Mouse (Mus musculus) neural tube, embryonic 11.5 days (tissue): ENCODE results near the gene Acadvl. TPM values are rescaled to one million over a fixed set of nuclear protein-coding genes. Genes with fewer than 3 reads are reported as not detected.
A peak's percentile ranks its signal among the peaks of the same experiment; 100 is the strongest.
"Not testable (repeated sequence)": the region's sequence is repeated elsewhere in the genome, so short reads cannot be mapped to it uniquely, and the experiment has no call there.

ENCODE experiments used
- ATAC-seq: fragments of 200-750 bp; cut with Nextera tagmentation; 2 replicates; pipeline ENCODE4 v1.8.0; 2017; ENCODE audit warnings: moderate number of reproducible peaks, mild to moderate bottlenecking, moderate TSS enrichment, moderate library complexity; ENCODE audit not compliant: insufficient read depth, low FRiP score, low TSS enrichment
- DNase-seq: peaks from one replicate; pipeline ENCODE4 v3.0.0-alpha.2; 2015; ENCODE audit warnings: low spot score
- H3K27ac ChIP-seq: fragments of 300-500 bp; sonication (generic); 2 replicates; pipeline ENCODE4 v1.5.1; 2014; ENCODE audit warnings: low read depth, mild to moderate bottlenecking, low read length
- H3K27me3 ChIP-seq: fragments of 300-500 bp; sonication (generic); 2 replicates; pipeline ENCODE4 v1.6.1; 2014; ENCODE audit warnings: mild to moderate bottlenecking, low read length, mixed read lengths; ENCODE audit not compliant: control insufficient read depth, insufficient read depth
- H3K36me3 ChIP-seq: fragments of 300-500 bp; sonication (generic); 2 replicates; pipeline ENCODE4 v1.6.1; 2014; ENCODE audit warnings: mild to moderate bottlenecking, low read length, moderate library complexity, mixed read lengths; ENCODE audit not compliant: control insufficient read depth, insufficient read depth
- H3K4me1 ChIP-seq: fragments of 300-500 bp; sonication (generic); 2 replicates; pipeline ENCODE4 v1.6.1; 2014; ENCODE audit warnings: low read length, mixed read lengths; ENCODE audit not compliant: control insufficient read depth, insufficient read depth
- H3K4me2 ChIP-seq: fragments of 300-500 bp; sonication (generic); 2 replicates; pipeline ENCODE4 v1.6.1; 2014; ENCODE audit warnings: low read depth, mild to moderate bottlenecking, moderate library complexity
- H3K4me3 ChIP-seq: fragments of 300-500 bp; sonication (generic); 2 replicates; pipeline ENCODE4 v1.5.1; 2014; ENCODE audit warnings: low read depth, low read length
- H3K9ac ChIP-seq: fragments of 300-500 bp; sonication (generic); 2 replicates; pipeline ENCODE4 v1.6.1; 2014; ENCODE audit warnings: mild to moderate bottlenecking, low read length
- H3K9me3 ChIP-seq: fragments of 300-500 bp; sonication (generic); 2 replicates; pipeline ENCODE4 v1.6.1; 2016; ENCODE audit warnings: low read length; ENCODE audit not compliant: control insufficient read depth
- WGBS: fragments of 180-500 bp; shearing (Covaris S2); extraction: QIAGEN DNeasy Blood & Tissue Kit; methylation state at CpG from one replicate; pipeline ENCODE4 v1.1.7; 2014; 5-methylcytosine and 5-hydroxymethylcytosine counted together
- polyA plus RNA-seq: library from polyadenylated mRNA; unstranded; fragments of >200 nt; fragmentation: Nextera tagmentation; extraction: Ambion mirVana; gene quantifications from 2 replicates; pipeline ENCODE4 v1.2.1, GENCODE M21; 2014

Acadvl gene
- polyA plus RNA-seq, 1 experiment from 2014 or later: 54.1 TPM

GRCm38 (mm10) chr11:70016669-70017068, 1.5 kb upstream of the Acadvl start, which contains the start of gene Dlg4:
Gene Dlg4, plus strand, starts transcription at chr11:70016942.
- no peak for ATAC-seq
- no peak for DNase-seq
- peaks cover 20% of the 10 kb centered on the region for H3K4me1 ChIP-seq

GRCm38 (mm10) chr11:70016177-70016576, 966 bp upstream of the Acadvl start:
- WGBS: 81% methylated on average over 2 of the region's 2 CpGs
- H3K27ac ChIP-seq, DNase-seq, H3K27me3 ChIP-seq, H3K4me3 ChIP-seq, H3K9me3 ChIP-seq, H3K9ac ChIP-seq, ATAC-seq, H3K4me2 ChIP-seq: not testable (repeated sequence)
- Histone ChIP-seq H3K36me3 (peaks cover 11% of the 10 kb centered on the region), H3K4me1 (peaks cover 20% of the 10 kb centered on the region)

More at GRCm38 (mm10) chr11:70016669-70017068, 1.5 kb upstream of the Acadvl start, which contains the start of gene Dlg4:
- Histone ChIP-seq H3K9me3 (no peaks in the 10 kb centered on the region), H3K9ac (peak within 1 kb of the TSS; percentile 78; the same call in 1 of the 2 replicates), H3K36me3 (peaks cover 7% of the 10 kb centered on the region), H3K4me3 (peak within 1 kb of the TSS; percentile 67), H3K4me2 (peak within 1 kb of the TSS; percentile 90), H3K27me3 (no peaks in the 10 kb centered on the region), H3K27ac (no peak within 1 kb of the TSS)
- WGBS: 92% methylated on average over 3 of the region's 3 CpGs

- no peaks in the 10 kb centered on the region for H3K27me3 ChIP-seq
- peaks cover 13% of the 10 kb centered on the region for H3K36me3 ChIP-seq
- H3K9ac ChIP-seq: no peak overlapping the region
- no peak overlapping the region for H3K4me3 ChIP-seq
- ATAC-seq: no peak
- peaks cover 20% of the 10 kb centered on the region for H3K4me1 ChIP-seq
- no peaks in the 10 kb centered on the region for H3K9me3 ChIP-seq
- DNase-seq: no peak
- WGBS: 72% methylated on average over 6 of the region's 6 CpGs
- no peak overlapping the region; the same call in 1 of the 2 replicates for H3K4me2 ChIP-seq
- H3K27ac ChIP-seq: no peak overlapping the region
These were observed 466 bp upstream of the Acadvl start for GRCm38 (mm10) chr11:70015677-70016076.

- Histone ChIP-seq H3K9me3 (no peaks in the 10 kb centered on the region), H3K27me3 (no peaks in the 10 kb centered on the region), H3K4me1 (peaks cover 20% of the 10 kb centered on the region), H3K4me3 (0 out of 2 replicates have a peak overlapping the region, but pooled peaks have one; percentile 44), H3K36me3 (peaks cover 22% of the 10 kb centered on the region), H3K9ac (no peak overlapping the region), H3K4me2 (peak overlapping the region; percentile 76; the same call in 1 of the 2 replicates), H3K27ac (no peak overlapping the region)
- no peak for ATAC-seq
- no peak for DNase-seq
- WGBS: 65% methylated on average over 5 of the region's 5 CpGs
These were observed 1.2 kb downstream of the Acadvl start for GRCm38 (mm10) chr11:70014051-70014450.

GRCm38 (mm10) chr11:70013408-70013807, 1.8 kb downstream of the Acadvl start:
- H3K4me1 ChIP-seq: peaks cover 15% of the 10 kb centered on the region
- H3K27ac ChIP-seq: no peak overlapping the region
- no peaks in the 10 kb centered on the region for H3K27me3 ChIP-seq
- H3K9me3 ChIP-seq: no peaks in the 10 kb centered on the region
- H3K4me2 ChIP-seq: no peak overlapping the region
- ATAC-seq (no peak), DNase-seq (no peak)
- WGBS: 95% methylated on average over 3 of the region's 3 CpGs
- H3K36me3 ChIP-seq: peaks cover 29% of the 10 kb centered on the region
- H3K9ac ChIP-seq: no peak overlapping the region
- H3K4me3 ChIP-seq: no peak overlapping the region

- 93% methylated on average over 9 of the region's 9 CpGs for WGBS
- peaks cover 31% of the 10 kb centered on the region for H3K36me3 ChIP-seq
- no peak for DNase-seq
These were observed 2.3 kb downstream of the Acadvl start for GRCm38 (mm10) chr11:70012931-70013330.

GRCm38 (mm10) chr11:70010961-70011360, 4.2 kb downstream of the Acadvl start:
- H3K9me3 ChIP-seq: no peaks in the 10 kb centered on the region
- H3K4me2 ChIP-seq: no peak overlapping the region
- WGBS: 78% methylated on average over 10 of the region's 10 CpGs
- DNase-seq: no peak
- ATAC-seq: no peak
- H3K27ac ChIP-seq: no peak overlapping the region
- peaks cover 7% of the 10 kb centered on the region; the same call in 1 of the 2 replicates for H3K4me1 ChIP-seq
- no peaks in the 10 kb centered on the region for H3K27me3 ChIP-seq
- no peak overlapping the region for H3K4me3 ChIP-seq
- peaks cover 44% of the 10 kb centered on the region for H3K36me3 ChIP-seq
- no peak overlapping the region for H3K9ac ChIP-seq

More at GRCm38 (mm10) chr11:70012931-70013330, 2.3 kb downstream of the Acadvl start:
- Histone ChIP-seq H3K4me3 (no peak overlapping the region), H3K9me3 (no peaks in the 10 kb centered on the region), H3K4me1 (peaks cover 13% of the 10 kb centered on the region; the same call in 1 of the 2 replicates), H3K4me2 (no peak overlapping the region), H3K9ac (no peak overlapping the region), H3K27ac (no peak overlapping the region), H3K27me3 (no peaks in the 10 kb centered on the region)
- ATAC-seq: no peak

- 90% methylated on average over 12 of the region's 12 CpGs for WGBS
- Histone ChIP-seq H3K27ac (no peak overlapping the region), H3K9ac (no peak overlapping the region), H3K36me3 (peaks cover 47% of the 10 kb centered on the region), H3K4me3 (no peak overlapping the region), H3K9me3 (no peaks in the 10 kb centered on the region), H3K27me3 (no peaks in the 10 kb centered on the region), H3K4me2 (no peak overlapping the region), H3K4me1 (peaks cover 7% of the 10 kb centered on the region; the same call in 1 of the 2 replicates)
- ATAC-seq (no peak), DNase-seq (no peak)
These were observed 4.7 kb downstream of the Acadvl start for GRCm38 (mm10) chr11:70010548-70010947.

- DNase-seq: no peak
- Histone ChIP-seq H3K4me3 (no peak overlapping the region), H3K4me2 (no peak overlapping the region), H3K27ac (no peak overlapping the region), H3K9ac (no peak overlapping the region), H3K36me3 (peaks cover 50% of the 10 kb centered on the region), H3K27me3 (no peaks in the 10 kb centered on the region), H3K4me1 (peaks cover 7% of the 10 kb centered on the region; the same call in 1 of the 2 replicates), H3K9me3 (no peaks in the 10 kb centered on the region)
- WGBS: 94% methylated on average over 6 of the region's 6 CpGs
- no peak for ATAC-seq
These were observed 5.2 kb downstream of the Acadvl start for GRCm38 (mm10) chr11:70010033-70010432.
